Mouse (Mus musculus) G1E (cell line): ENCODE measurements around the gene Kctd12.

Source experiments
- CTCF ChIP-seq: IDR thresholded peaks from 2 replicates; pipeline ENCODE4 v1.5.1; 2012; ENCODE audit warnings: low read depth, low read length, inconsistent platforms, mixed read lengths
- GATA2 ChIP-seq: IDR thresholded peaks from 2 replicates; pipeline ENCODE4 v1.6.1; 2012; ENCODE audit warnings: low read depth, low read length, inconsistent platforms, borderline replicate concordance

GRCm38 (mm10) chr14:103012563-103013150 lies 30.2 kb upstream of the Kctd12 start:
- TF ChIP-seq GATA2 (no peak), CTCF (peak; percentile 61; the same call in 1 of the 2 replicates)
